In genomic region chr4:53886342-53887088, GRCm38 (mm10) we compare ENCODE assay signal across 7 mouse cellular contexts.
DNase-seq lines count a peak whose midpoint lies in the region; ATAC-seq and TF ChIP-seq lines count a peak whose summit lies in the region.

No protein-coding gene starts in this region.

- H3K36me3 ChIP-seq in intestine, embryonic 14.5 days (ENCODE audit: control insufficient read depth, insufficient read depth, low read length), result no peaks in the 10 kb centered on the region
- no peaks in the 10 kb centered on the region for H3K36me3 ChIP-seq in neural tube, embryonic 13.5 days

- 24% methylated on average over 22 of the region's 22 CpGs for WGBS in intestine, embryonic 14.5 days
- 37% methylated on average over 22 of the region's 22 CpGs for WGBS in neural tube, embryonic 13.5 days

- no peak overlapping the region for H3K27ac ChIP-seq in left cerebral cortex, adult 2 months
- H3K27ac ChIP-seq in embryonic fibroblast, embryonic 13.5 days (ENCODE audit: insufficient read depth, low read length), result no peak overlapping the region
- peak overlapping the region; percentile 73; the same call in 1 of the 2 replicates for H3K27ac ChIP-seq in intestine, embryonic 14.5 days (ENCODE audit: low read depth)
- no peak overlapping the region for H3K27ac ChIP-seq in neural tube, embryonic 13.5 days (replicated peaks)

- no peak for TF ChIP-seq POLR2A in embryonic fibroblast, embryonic 13.5 days (IDR thresholded peaks at IDR 0.05; ENCODE audit: low read depth, low read length)

- no peaks in the 10 kb centered on the region for H3K4me1 ChIP-seq in embryonic fibroblast, embryonic 13.5 days (ENCODE audit: control insufficient read depth, insufficient read depth, low read length)
- H3K4me1 ChIP-seq in intestine, embryonic 14.5 days (replicated peaks; ENCODE audit: control insufficient read depth, insufficient read depth, low read length), result peaks cover 9% of the 10 kb centered on the region
- H3K4me1 ChIP-seq in neural tube, embryonic 13.5 days (replicated peaks), result peaks cover 21% of the 10 kb centered on the region

- DNase-seq in left cerebral cortex, postnatal 4 days, result peak; percentile 23
- DNase-seq in left cerebral cortex, adult 2 months (ENCODE audit: extremely low spot score in 1 of 2, low spot score in 2 of 2), result no peak
- peak; percentile 65 for DNase-seq in intestine, embryonic 14.5 days (ENCODE audit: low spot score)
- no peak for DNase-seq in adrenal gland, adult 2 months
- DNase-seq in thymus, postnatal 4 days, result no peak

- no peak for ATAC-seq in intestine, embryonic 14.5 days (replicated peaks; ENCODE audit: low FRiP score, low TSS enrichment, low read depth)
- ATAC-seq in neural tube, embryonic 13.5 days (ENCODE audit: low read depth), result no peak

- H3K9ac ChIP-seq in intestine, embryonic 14.5 days (ENCODE audit: low read length), result no peak overlapping the region
- H3K9ac ChIP-seq in neural tube, embryonic 13.5 days, result no peak overlapping the region

- intact Hi-C loops in left cerebral cortex, postnatal 4 days (cut with DNase I), result no loop called here
- intact Hi-C loops in left cerebral cortex, adult 2 months (cut with DNase I), result loop anchor here (5.0 kb wide), 1 partner anchor 1061 kb away; the partner anchor contains the start of gene Zfp462

- H3K4me2 ChIP-seq in intestine, embryonic 14.5 days (ENCODE audit: low read length), result peak overlapping the region; percentile 49
- peak overlapping the region; percentile 33 for H3K4me2 ChIP-seq in neural tube, embryonic 13.5 days

- no peak for TF ChIP-seq CTCF in left cerebral cortex, adult 2 months (IDR thresholded peaks at IDR 0.05)
- no peak for TF ChIP-seq CTCF in embryonic fibroblast, embryonic 13.5 days (IDR thresholded peaks at IDR 0.05; ENCODE audit: borderline replicate concordance, insufficient read depth, low read length)

- H3K4me3 ChIP-seq in left cerebral cortex, adult 2 months, result no peak overlapping the region
- H3K4me3 ChIP-seq in embryonic fibroblast, embryonic 13.5 days (ENCODE audit: insufficient read depth, low read length), result peak overlapping the region; percentile 19
- peak overlapping the region; percentile 22 for H3K4me3 ChIP-seq in intestine, embryonic 14.5 days (ENCODE audit: low read depth, low read length)
- no peak overlapping the region for H3K4me3 ChIP-seq in neural tube, embryonic 13.5 days

- H3K27me3 ChIP-seq in intestine, embryonic 14.5 days (replicated peaks; ENCODE audit: control insufficient read depth, insufficient read depth, low read length), result no peaks in the 10 kb centered on the region
- no peaks in the 10 kb centered on the region for H3K27me3 ChIP-seq in neural tube, embryonic 13.5 days

- no peaks in the 10 kb centered on the region for H3K9me3 ChIP-seq in intestine, embryonic 14.5 days (ENCODE audit: control insufficient read depth, low read length)
- H3K9me3 ChIP-seq in neural tube, embryonic 13.5 days, result no peaks in the 10 kb centered on the region

Comparison
In these comparisons a context has a peak if more than half of its experiments do, and no peak if none do; other contexts are left out.
1. DNase-seq: peak in left cerebral cortex, postnatal 4 days (single experiment) and intestine, embryonic 14.5 days (single experiment); none in left cerebral cortex, adult 2 months (0 of 2), adrenal gland, adult 2 months (single experiment) and thymus, postnatal 4 days (single experiment).
2. H3K4me3 ChIP-seq: peak in embryonic fibroblast, embryonic 13.5 days (single experiment) and intestine, embryonic 14.5 days (single experiment); none in left cerebral cortex, adult 2 months (single experiment) and neural tube, embryonic 13.5 days (single experiment).